Mouse (Mus musculus): ENCODE data around the gene Hacd2. TPM values are rescaled to one million over a fixed set of nuclear protein-coding genes. Genes with fewer than 3 reads are reported as not detected.

Gene Hacd2
- polyA plus RNA-seq, 1 experiment from 2014 or later: 60.8 TPM

GRCm38 (mm10) chr16:35156832-35157231, 134.6 kb downstream of the Hacd2 start:
- no peaks in the 10 kb centered on the region for H3K36me3 ChIP-seq (ENCODE audit: insufficient read depth, low read length)
- no peaks in the 10 kb centered on the region for H3K9me3 ChIP-seq (ENCODE audit: low read length)
- no peak overlapping the region for H3K27ac ChIP-seq (ENCODE audit: low read length)
- H3K4me1 ChIP-seq (ENCODE audit: insufficient read depth, low read depth, low read length): 0 out of 2 replicates have a peak, but pooled peaks cover 6% of the 10 kb centered on the region
- H3K27me3 ChIP-seq (replicated peaks; ENCODE audit: insufficient read depth, low read length): peaks cover 39% of the 10 kb centered on the region
- TF ChIP-seq EP300 (IDR thresholded peaks at IDR 0.05) (no peak), CTCF (IDR thresholded peaks at IDR 0.05) (no peak)
- H3K9ac ChIP-seq (replicated peaks; ENCODE audit: low read depth): no peak overlapping the region
- 76% methylated on average over 21 of the region's 21 CpGs for WGBS
- no peak for ATAC-seq
- no peak overlapping the region; the same call in 1 of the 2 replicates for H3K4me2 ChIP-seq (replicated peaks; ENCODE audit: low read depth, low read length)
- no peak for DNase-seq (ENCODE audit: low spot score)
- peak overlapping the region; percentile 54; the same call in 1 of the 2 replicates for H3K4me3 ChIP-seq (ENCODE audit: low read depth, low read length)

Other genes with a start within 250 kb of the Hacd2 start
- 0.48 and 0.63 TPM in 2 replicates for gene Adcy5, start 132.4 kb downstream of the Hacd2 start, polyA plus RNA-seq (2015; fragmentation: Nextera tagmentation; extraction: Ambion mirVana)